Mouse (Mus musculus): ENCODE results near the gene Gm21992.

Gm21992 gene

DNA sequence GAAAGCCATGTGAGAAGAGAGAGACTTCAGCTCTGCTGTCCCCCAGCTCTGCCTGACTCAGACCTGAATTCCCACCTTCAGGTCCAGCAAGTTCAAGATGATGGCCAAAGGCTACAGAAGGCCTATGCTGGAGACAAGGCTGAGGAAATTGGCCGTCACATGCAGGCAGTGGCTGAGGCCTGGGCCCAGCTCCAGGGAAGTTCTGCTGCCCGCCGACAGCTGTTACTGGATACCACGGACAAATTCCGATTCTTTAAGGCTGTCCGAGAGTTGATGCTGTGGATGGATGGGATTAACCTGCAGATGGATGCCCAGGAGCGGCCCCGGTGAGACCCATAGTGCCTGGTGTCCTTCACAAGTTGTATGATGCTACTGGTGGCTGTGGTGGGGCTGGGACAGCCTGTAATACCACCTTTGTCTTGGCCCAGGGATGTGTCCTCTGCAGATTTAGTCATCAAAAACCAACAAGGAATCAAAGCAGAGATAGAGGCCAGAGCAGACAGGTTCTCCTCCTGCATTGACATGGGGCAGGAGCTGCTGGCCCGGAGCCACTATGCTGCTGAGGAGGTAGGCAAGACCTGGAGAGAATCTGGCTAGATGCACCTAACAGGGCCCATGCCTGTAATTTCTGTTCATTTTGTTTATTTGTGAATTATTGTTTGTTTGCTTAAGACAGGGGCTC is 63.6 kb downstream of the Gm21992 start:
- DNase-seq (ENCODE audit: low read depth): no peak

DNA sequence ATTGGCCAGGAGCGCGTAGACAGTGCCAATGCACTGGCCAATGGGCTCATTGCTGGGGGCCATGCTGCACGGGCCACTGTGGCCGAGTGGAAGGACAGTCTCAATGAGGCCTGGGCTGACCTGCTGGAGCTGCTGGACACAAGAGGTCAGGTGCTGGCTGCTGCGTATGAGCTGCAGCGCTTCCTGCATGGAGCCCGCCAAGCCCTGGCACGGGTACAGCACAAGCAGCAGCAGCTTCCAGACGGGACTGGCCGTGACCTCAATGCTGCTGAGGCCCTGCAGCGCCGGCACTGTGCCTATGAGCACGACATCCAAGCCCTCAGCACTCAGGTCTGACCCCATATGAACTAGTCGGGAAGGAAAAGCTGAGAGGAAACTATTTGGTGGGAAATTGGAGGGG is 64.8 kb downstream of the Gm21992 start:
- no peak for DNase-seq (ENCODE audit: low read depth)

DNA sequence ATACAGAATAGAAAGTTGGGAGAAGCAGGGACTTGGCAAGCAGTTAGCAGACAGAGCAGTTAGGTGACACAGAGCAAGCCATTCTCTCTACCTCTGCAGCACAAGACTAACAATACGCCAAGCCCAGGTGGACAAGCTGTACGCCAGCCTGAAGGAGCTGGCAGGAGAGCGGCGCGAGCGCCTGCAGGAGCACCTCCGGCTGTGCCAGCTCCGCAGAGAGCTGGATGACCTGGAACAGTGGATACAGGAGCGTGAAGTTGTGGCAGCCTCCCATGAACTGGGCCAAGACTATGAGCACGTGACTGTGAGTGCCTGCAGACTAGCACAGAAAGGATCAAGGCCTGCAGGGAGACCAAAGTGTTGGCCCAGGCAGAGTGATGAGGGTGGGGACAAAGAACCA is 65.7 kb downstream of the Gm21992 start:
- DNase-seq (ENCODE audit: low read depth): no peak

DNA sequence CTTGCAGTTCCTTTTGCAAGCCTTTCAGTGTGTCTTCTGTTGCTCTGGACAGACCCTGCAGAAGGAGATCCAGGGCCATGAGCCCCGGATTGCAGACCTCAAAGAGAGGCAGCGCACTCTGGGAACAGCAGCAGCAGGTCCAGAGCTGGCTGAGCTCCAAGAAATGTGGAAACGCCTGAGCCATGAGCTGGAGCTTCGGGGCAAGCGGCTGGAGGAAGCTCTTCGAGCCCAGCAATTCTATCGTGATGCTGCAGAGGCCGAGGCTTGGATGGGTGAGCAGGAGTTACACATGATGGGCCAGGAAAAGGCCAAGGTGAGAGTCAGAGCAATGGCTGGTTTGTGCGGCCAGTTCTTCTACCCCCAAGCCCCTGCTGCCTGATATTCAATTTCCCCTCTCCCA is 66.4 kb downstream of the Gm21992 start:
- DNase-seq (ENCODE audit: low read depth): no peak

DNA sequence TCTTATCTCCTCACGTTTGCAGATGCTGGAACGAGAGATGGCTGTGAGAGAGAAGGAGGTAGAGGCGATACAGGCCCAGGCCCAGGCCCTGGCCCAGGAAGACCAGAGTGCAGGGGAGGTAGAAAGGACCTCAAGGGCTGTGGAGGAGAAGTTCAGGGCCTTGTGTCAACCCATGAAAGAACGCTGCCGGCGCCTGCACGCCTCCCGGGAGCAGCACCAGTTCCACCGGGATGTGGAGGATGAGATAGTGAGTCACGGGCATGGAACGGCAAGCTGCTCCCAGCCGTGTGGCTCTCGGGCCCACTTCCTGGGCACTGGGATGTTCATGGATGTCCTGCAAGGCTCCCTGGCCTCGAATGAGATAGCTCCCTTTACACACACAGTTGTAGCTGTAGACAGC is 67.4 kb downstream of the Gm21992 start:
- no peak for DNase-seq (ENCODE audit: low read depth)

DNA sequence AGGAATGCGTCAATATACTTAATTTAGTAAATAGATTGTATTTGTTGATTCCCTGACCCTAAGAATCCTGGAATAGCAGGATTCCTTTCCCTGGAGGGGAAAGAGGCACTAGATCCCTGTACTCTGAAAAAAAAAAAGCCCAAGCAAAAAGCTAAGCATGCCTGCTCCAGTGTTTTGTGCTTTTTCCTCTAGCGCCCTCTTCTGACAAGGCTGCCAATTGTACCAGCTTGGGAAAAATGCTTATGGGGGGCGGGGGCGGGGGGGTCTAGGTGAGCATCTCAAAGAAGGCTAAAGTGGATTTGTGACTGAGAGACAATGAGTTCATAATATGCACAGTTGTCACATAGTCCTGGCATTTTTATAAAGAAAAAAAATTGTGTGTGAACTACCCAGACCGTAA is 67.9 kb downstream of the Gm21992 start:
- no peak for DNase-seq (ENCODE audit: low read depth)

DNA sequence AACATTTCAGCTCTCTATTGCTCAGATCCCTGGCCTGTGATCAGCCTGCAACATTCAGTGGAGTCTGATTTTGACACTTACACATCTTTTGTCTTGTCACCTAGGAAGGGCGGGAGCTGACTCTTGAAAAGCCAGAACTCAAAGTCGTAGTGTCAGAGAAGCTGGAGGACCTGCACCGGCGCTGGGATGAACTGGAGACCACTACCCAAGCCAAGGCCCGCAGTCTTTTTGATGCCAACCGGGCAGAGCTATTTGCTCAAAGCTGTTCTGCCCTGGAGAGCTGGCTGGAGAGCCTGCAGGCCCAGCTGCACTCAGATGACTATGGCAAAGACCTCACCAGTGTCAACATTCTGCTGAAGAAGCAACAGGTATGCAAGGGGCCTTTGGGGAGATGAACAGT is 69.2 kb downstream of the Gm21992 start:
- DNase-seq (ENCODE audit: low read depth): no peak

DNA sequence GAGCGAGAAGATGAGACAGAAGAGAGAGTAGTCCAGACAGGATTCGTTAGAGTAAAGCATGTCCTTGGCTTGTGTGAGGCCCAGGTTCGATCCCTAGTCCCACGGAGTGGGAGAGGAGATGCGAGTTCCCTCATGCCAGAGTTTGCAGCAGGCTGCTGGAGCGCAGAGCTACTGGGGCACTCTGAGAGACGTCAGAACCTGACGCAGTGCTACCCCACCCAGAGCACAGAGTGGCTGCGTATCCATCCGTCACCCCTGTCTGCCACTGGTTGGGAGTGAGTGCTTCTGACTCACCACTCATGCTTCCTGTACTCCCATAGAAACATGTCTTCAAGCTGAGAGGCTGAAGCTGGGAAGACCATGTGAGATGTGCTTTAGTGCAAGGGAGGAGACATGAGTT is 69.9 kb downstream of the Gm21992 start:
- no peak for DNase-seq (ENCODE audit: low read depth)

DNA sequence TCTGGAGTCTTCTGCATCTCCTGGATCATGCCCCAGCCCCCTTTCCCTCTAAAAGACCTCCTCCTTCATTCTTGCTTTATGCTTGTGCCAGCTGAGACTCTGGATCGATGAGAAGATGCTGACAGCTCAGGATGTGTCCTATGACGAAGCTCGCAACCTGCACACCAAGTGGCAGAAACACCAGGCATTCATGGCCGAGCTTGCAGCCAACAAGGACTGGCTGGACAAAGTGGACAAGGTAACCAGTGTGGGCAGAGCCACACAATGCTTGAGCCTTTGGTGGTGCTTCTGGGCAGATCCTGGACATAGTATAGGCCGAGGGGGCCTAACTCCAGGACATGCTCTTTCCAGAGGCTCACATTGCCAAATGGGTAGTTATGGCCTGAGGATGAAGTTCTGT is 71.7 kb downstream of the Gm21992 start:
- DNase-seq (ENCODE audit: low read depth): no peak

DNA sequence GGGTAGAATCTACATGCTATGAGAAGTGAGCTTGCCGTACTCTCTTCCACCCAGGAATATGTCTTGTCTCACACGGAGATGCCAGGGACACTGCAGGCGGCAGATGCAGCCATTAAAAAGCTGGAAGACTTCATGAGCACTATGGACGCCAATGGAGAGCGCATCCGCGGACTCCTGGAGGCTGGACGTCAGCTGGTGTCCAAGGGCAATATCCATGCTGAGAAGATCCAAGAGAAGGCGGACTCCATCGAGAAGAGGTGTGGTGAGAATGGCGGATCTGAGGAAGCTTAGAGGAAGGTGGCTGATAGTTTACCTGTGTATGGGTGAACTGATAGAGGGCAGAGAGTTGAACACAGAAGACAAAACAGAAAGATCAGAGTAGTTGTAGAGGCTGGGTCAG is 72.4 kb downstream of the Gm21992 start:
- no peak for DNase-seq (ENCODE audit: low read depth)

DNA sequence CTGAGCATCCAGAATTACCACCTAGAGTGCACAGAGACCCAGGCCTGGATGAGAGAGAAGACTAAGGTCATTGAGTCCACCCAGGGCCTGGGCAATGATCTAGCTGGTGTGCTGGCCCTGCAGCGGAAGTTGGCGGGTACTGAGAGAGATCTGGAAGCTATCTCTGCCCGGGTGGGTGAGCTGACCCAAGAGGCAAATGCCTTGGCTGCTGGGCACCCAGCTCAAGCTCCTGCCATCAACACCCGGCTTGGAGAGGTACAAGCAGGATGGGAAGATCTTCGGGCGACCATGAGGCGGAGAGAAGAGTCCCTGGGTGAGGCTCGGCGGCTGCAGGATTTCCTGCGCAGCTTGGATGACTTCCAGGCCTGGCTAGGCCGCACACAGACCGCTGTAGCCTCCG is 73.5 kb downstream of the Gm21992 start:
- no peak for DNase-seq (ENCODE audit: low read depth)

DNA sequence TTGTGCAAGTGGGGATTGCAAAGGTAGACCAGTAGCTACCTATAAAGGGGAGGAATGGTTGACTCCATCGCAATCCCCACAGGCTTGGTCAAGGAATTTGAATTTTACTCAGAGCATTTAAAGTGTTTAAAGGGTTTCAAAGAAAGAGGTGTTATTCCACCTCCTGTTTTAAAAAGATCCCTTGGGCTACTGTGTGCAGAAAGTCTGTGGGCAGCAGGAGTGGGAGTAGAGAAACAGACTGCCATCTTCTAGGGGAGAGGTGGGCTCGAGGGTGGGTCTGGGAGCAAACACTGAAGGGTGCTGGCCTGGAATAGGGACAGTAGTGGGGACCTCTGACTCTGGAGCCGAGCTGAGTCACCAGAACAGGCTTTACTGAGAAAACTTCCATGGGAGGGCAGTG is 78.4 kb downstream of the Gm21992 start:
- DNase-seq (ENCODE audit: low read depth): no peak

DNA sequence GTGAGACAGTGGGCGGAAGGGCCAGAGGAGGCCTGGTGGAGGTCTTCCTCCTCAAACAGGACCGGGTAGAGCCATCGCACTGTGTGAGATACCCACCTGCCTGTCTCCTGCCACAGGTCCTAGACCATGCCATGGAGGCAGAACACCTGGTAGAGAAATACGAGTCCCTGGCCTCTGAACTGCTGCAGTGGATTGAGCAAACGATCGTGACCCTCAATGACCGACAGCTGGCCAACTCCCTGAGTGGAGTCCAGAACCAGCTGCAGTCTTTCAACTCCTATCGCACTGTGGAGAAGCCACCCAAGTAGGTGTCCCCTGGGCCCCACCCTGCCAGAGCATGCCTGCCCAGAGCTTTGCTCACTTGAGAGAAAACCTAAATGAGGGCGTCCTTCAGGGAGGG is 82.2 kb downstream of the Gm21992 start:
- DNase-seq (ENCODE audit: low read depth): no peak

DNA sequence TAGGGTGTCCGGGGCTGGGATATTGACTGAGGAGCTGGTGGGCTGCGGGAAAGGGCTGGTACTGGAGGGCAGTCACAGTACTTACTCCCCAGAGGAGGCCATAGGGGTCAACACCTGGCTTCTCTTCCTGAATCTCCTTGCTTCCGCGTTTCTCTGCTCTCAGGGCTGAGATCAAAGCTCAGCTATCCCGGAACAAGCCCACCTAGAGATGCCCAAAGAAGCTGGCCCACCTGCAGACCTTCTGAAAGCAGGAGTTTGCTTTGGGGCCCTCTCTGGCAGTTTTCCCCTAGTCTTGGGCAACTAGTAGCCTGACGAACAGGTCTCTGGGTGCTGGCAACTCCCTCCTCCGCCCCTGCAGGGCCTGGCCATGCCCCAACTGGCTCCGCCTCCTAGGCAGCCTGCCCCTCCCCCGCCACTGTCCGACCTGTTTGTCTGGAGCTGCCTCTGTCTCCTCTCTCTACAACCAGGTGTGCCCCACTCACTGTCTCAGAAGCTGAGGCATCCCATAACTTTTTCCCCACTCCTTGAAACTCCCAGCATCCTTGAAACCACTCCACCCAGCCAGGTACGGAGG is 90.7 kb downstream of the Gm21992 start:
- DNase-seq (ENCODE audit: low read depth): no peak

DNA sequence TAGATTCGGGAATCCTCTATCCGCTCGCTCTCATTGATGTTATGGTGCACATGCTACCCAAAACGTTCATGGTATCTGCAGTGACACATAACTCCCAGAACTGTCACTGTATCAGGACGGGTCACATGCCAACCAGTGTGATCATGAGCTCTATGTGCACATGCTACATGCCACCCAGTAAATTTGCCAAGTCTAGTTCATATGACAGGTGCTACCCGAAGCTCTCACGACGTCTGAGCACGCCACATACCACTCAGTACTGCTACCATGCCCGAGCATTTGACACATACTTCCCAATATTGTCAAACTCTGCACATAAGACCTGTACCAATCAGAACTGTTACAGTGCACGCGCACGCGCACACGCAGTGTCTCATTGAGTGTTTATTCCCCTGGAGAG is 91.3 kb downstream of the Gm21992 start:
- no peak for DNase-seq (ENCODE audit: low read depth)

DNA sequence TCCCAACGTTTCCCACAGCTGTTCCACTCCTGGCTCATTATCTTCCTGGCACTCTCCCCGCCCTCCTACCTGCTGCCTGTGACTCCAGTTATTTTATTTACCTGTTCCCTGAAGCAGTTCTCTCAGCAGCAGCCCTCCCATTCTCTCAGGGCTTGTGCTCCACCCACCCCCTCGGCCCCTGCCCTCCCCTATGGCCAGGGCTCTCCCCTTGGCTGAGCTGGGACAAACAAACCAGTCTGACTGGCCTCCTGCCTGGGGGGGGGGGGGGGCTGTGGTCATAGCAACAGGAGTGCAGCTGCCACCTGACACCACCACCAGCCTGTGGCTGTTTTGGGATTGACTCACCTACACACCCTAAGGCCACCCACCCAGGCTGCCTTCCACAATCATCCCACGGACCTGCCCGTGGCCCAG is 92.1 kb downstream of the Gm21992 start:
- no peak for DNase-seq (ENCODE audit: low read depth)

DNA sequence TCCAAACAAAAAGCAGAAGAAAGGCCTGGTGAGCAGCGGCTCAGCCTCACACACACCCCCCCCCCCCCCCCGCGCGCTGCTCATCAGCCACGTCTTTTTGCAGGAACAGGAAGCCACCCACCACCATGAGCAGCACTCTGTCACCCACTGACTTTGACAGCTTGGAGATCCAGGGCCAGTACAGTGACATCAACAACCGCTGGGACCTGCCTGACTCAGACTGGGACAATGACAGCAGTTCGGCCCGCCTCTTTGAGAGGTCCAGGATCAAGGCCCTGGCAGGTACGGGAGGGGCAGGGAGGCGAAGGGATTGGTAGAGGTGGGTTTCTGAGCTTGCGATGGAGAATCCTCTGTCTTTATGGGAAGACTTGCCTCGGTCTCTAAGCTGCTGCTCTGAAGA is 92.7 kb downstream of the Gm21992 start:
- DNase-seq (ENCODE audit: low read depth): no peak

DNA sequence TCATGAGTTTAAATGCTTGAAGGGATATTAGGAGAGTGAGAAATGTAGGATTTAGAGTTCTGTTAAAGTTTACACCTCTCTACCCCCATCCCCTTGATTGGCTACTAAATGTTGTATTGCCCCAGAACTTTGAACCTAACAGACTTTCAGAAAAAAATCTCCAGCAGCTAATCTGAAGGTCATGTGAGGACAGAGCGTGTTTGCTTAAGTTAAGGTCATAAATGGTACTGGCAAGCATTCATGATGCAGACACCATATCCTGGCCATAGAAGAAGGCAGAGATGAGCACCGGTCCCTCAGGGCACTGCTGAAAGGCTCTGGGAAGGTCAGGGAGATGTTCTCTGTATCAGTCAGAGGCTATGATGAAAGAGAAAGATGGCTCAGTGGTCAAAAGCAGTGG is 94.1 kb downstream of the Gm21992 start:
- no peak for DNase-seq (ENCODE audit: low read depth)

DNA sequence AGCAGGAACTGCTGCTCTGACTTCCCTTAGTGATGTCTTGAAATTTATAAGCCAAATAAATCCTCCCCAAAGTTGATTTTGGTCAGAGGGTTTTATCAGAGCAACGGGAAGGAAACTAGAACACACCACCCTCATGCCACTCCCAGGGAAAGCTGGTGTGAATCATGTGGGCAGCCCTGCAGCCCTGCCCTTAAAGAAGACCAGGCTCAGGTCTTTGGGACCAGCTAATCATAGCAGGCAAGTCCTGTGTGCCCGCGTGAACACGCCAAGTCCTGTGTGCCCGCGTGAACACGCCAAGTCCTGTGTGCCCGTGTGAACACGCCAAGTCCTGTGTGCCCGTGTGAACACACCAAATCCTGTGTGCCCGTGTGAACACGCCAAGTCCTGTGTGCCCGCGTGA is 94.7 kb downstream of the Gm21992 start:
- no peak for DNase-seq (ENCODE audit: low read depth)

DNA sequence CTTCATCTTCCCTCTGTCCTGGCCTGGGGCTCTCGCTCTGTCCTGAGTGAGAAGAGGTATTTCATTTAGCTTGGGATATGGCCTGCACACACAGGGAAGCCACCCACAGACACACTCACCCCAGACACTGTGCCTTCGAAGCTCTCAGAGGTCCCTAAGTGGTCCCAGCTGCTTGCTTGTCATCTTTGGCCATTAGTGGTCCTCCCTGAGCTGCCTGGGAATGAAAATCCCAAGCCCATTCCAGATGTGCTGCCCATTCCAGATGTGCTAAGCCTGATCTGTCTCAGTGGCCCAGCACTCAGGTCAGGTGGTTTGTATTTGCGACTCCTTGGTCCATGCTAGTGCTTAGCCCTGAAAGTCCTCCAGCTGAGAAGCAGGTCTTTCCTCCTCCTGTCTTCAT is 97.5 kb downstream of the Gm21992 start:
- no peak for DNase-seq (ENCODE audit: low read depth)

DNA sequence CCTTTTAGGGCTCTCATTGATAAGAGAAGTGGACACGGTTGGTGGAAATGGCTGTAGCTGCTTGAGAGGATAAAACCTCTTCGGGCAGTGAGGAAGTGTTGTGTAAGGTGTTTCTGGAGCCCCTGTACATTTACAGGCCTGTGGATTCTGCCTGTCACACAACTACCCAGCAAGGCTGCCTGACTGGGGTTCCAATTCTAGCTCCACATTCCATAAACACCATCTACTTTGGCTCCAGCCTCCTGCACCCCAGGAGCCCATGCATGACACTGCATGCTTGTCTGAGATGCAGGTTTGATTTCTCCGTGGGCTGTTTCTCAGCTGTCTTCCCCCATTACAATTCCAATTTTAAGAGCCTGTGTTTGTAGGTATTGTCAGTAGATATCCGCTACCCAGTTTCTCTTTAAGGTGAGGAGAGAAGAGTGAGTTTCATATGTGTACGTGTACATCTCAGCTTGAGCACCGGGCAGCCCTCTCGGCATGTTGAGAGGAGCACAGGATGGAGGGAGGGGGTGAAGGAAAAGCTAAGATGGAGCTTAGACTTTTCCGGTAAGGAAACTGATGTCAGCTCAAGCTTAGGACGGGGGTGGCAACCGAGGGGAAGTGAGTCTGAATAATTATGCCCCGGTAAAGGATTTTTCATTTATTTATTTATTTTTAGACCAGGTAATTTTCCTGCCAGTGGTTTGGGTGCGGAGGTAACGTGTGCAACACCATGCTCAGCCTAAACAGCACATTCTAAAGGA is 98.5 kb downstream of the Gm21992 start:
- DNase-seq (ENCODE audit: low read depth): no peak

DNA sequence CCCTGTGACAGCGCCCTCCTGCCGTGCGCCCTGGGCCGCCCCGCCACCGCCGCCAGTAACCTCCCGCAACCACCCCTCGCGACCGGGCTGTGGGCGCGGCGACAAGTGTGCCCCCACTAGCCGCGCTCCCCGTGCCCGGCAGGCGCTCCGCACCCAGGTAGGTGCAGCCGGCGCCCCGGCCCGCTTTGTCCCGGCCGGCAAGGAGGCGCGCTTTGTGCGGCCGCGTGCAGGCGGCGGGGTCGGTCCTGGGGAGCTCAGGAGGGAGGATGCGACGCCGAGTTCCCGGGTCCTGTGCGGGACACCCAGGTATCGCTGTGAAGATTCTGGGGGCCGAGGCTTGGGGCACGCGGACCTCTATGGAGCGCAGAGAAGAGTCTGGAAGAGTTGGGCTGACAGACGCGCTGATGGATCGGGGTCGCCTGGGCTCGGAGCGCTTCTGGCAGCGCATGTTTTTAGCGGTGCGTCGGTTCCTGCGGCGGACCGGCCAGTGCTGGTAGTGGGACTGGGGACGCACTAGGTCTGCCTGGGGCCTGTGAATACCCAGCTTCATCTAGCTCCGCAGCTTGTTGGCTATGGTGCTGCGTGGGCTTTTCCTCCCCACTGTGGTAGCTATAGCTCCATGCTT is 99.1 kb downstream of the Gm21992 start:
- no peak for DNase-seq (ENCODE audit: low read depth)

DNA sequence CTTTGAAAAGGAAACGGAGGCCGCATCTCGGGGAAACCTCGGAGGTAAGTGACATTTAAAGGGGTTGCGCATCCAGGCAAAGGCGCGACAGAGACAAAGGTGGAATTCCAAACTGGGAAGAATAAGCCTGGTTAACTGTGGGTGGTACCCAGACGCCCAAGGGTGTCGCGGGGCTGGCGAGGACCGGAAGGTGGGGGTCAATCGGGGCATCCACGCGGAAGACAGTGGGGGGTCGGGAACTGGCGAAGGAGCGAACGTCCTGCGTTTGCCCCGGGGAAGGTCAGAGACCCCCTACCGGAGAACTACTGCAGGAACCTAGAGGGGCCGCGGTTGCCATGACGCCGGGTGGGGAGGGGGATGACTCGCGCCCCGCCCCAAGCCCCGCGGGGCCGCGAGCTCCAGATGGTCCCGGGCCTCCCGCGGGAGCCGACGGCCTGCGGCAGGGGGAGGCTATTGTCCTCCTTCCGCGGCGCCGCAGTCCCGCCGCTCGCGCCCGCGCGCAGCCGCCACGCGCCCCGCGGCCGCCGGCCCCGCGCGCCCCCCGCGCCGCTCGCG is 99.7 kb downstream of the Gm21992 start:
- DNase-seq (ENCODE audit: low read depth): no peak
